Mouse (Mus musculus): Measurements from ENCODE around the gene Fmn2.

DNA sequence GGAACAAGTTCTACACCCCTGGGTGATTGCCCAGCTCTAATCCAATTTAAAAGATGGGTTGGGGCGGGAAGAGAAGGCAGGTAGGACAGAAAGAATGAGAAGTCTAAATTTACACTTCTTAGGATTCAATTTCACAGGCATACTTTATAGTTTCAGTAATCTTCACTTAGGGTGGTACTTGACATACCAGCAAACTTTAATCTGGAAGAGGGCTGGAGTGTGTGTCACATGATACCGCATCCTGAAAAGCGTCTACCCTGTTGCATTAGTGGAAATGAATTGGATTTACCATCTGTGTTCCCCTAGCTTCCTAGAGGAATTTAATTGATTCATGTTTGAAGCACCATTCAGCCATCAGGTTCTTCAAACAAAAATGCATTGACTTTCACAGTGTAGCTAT lies 174.6 kb downstream of the Fmn2 start:
- no peak for TF ChIP-seq CTCF (IDR thresholded peaks at IDR 0.05; ENCODE audit: borderline replicate concordance, insufficient read depth, low read length)
- TF ChIP-seq POLR2A (IDR thresholded peaks at IDR 0.05; ENCODE audit: low read depth, low read length), result no peak
